Mouse (Mus musculus): ENCODE measurements around the gene Idi1. TPM values are rescaled to one million over a fixed set of nuclear protein-coding genes. Genes with fewer than 3 reads are reported as not detected.
"Not testable (repeated sequence)": the region's sequence is repeated elsewhere in the genome, so short reads cannot be mapped to it uniquely, and the experiment has no call there.

Gene Idi1
- total RNA-seq (2021) = 32.0 and 58.2 TPM in 2 replicates
- long read RNA-seq, experiment 1, transcript Idi1-201 (5 exons, 3,027 nt) = major isoform, 43 of 52 reads
- long read RNA-seq, experiment 1, partial matches to known transcripts = 3 of 52 reads
- long read RNA-seq, experiment 1, other reads (novel, unspliced or antisense) = 4 of 52 reads
- long read RNA-seq, experiment 2, transcript Idi1-201 (5 exons, 3,027 nt) = major isoform, 32 of 36 reads
- long read RNA-seq, experiment 2, partial matches to known transcripts = 3 of 36 reads
- long read RNA-seq, experiment 2, other reads (novel, unspliced or antisense) = 1 of 36 reads

DNA sequence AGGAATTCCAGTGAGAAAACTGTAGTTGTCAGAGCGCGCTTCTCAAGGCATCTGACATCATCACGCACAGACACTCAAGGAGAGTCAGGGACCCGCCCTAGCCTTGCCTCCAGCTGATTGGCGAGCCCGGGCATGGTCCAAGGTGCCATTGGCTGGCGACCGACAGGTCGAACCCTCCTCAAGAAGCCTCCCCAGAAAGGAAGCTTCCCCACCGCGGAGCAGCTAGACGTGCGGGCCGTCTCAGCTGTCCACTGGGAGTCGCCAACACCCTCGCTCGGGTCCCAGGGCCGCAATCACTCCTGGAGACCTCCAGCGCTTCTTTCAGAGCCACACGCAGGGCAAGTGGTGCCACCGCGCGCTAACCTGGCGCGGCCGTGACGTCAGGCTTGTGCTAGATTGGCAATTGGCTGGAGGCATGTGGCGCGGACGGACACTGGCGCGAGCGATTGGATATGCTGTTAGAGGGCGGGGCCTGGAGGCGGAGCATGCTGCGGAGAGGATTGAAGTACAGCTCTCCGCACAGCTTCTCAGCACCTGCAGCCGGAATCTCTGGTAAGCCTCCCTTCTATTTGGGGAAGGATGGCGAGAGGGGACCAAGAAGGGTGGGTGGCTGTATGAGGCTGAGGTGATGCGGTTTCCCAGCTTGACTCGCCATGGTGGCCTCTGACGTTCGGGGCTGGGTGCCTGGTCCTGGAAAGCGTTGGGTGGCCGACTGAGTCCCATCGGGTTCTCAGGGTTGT, at the start of gene Idi1:
Gene Idi1 (plus strand): TSS at position 57 of the 740 bp plus-strand sequence.
- peak; percentile 97 for DNase-seq

DNA sequence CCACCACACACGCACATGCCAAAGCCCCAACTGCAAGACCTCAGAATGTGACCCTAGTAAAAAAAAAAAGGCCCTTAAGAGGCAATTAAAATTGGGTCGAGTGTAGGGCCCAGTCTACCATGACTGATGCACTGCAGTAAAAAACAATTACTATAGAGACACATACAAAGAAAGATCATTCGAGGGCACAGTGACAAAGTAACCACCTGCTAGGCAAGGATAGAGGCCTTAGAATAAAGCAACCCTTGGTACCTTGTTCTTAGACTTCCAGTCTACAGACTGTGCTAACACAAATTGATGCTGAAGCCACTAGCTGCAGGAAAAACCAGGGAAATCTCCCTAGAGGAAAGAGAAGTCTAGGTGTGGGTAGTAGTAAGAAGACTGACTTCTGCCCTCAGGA, 46.9 kb upstream of the Idi1 start:
- no peak for DNase-seq

DNA sequence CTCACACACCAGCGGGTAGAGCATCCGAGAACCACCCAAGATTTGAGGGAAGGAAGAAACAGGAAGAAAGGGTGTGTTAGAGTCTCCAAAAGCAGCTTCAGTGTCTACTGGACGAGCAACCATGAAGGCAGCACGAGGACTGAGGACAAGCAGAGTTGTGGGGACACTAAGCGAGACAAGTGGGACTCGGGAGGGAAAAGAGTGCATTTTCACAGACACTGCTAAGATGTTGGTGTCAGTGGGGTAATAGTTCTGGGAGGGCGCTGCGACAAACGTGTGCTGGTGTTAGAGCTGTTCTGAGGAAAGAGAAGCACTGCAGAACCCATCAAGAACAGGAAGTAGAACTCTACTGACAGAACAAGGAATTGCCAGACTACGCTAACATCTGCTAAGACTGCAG, 46.2 kb upstream of the Idi1 start:
- DNase-seq = no peak

DNA sequence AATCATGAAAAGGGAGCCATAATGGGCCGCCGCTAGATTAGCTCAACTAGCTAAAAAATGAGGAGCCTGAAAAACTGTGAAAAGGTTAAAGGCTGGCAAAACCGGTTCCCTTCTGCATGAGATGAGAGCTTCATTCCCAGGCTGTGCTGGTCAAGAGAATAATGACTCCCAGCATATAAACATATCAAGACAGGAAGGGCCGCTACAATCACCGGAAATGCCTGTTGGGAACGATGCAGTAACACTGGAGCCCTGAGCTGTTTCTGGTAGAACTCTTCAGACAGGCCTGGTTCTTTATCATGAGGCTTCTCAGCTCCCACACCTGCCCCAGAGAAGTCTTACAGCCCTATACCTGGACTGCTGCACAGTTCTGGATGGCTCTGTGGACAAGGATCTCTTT, 45.4 kb upstream of the Idi1 start:
- DNase-seq = peak; percentile 45

DNA sequence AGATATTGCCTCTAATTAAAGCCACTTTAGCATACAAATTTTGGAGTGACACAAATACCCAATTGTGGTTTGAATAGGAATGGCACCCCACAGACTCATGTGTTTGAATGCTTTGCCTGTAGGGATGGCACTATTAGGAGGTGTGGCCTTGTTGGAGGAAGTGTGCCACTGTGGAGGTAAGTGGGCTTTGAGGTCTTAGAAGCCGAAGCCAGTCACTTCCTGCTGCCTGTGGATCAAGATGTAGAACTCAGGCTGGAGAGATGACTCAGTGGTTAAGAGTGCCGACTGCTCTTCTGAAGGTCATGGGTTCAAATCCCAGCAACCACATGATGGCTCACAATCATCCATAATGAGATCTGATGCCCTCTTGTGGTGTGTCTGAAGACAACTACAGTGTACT, 44.4 kb upstream of the Idi1 start:
- DNase-seq = no peak

DNA sequence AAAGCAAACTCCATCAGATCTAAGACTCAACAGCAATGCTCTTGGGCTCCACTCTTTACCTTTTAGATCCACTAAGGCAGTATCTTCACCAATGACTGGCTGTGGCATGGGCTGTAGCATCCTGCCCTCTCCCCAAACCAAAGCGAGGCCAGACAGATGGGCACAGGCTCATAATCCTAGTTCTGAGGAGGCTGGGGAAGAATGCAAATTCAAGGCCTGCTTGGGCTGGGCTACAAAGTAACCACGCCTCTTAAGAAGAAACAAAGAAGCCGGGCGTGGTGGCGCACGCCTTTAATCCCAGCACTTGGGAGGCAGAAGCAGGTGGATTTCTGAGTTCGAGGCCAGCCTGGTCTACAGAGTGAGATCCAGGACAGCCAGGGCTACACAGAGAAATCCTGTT, 43.5 kb upstream of the Idi1 start:
- not testable (repeated sequence) for DNase-seq

DNA sequence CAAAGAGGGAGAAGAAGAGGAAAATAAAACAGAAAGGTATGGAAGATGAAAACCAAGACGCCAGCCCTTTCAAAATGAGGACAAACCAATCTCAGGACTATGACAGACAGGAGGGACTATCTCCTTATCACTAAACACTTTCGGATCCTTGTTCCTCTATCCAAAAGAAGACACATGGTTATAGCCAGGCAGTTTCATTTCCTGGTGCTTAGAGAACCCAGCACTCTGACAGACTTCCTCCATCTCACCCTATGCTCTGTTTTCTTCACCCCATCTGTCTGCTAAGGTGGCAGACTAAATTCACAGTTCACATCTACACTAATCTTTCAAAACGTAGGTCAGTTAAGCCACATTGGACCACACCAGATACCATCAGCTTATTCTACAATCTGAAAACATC, 43.0 kb upstream of the Idi1 start:
- no peak for DNase-seq

DNA sequence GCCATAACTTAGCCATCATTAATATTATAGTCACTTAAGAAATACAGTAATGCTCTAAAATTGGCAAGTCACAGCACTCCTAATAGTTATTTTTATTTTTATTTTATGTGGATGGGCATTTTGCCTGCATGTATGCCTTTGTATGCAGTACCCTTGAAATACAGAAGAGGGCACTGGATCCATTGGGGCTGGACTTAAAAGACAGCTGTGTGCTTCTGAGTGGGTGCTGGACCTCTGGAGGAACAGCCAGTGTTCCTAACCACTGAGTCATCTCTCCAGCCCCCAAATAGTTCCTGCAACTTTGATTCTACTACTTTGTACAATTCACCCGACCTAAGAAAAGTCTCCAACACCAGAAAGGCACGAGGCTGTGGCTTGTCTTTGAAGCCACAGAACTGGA, 37.6 kb upstream of the Idi1 start:
- peak; percentile 56 for DNase-seq

DNA sequence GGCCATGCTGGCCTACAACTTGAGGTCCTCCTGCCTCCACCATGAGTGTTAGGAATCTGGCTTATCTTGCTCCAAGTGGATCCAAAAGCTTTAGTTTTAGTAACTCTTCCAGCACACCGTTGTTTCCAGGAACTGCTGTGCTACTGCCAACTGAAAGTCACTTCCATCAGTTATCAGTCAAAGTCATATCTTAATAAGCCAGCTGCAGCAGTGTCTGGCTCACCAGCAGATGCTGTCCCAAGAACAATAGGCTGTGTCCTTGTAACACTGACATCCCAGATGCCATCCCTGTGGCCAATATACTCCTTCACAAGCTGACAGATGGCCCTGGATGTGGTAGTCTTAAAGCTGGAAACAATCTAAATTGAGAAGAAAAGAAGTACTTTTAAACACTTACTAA, 36.0 kb upstream of the Idi1 start:
- no peak for DNase-seq

DNA sequence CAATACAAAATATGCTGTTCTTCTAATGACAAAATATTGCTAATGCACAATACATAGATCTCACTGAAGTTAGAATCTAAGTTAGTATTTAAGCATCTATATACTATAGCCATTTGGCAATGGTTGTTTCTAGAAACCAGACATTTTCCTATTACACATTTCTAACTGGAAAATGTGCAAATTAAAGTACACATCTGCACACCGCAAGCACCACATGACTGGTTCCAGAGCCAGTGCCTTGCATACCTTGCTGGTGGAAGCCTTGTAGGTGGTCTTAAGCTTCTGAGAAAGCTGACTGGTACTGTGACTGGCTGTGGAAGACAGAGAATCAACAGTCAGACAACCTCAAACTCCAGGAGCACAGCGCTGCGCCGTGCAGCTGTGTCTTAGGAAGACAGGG, 31.9 kb upstream of the Idi1 start:
- DNase-seq = no peak

DNA sequence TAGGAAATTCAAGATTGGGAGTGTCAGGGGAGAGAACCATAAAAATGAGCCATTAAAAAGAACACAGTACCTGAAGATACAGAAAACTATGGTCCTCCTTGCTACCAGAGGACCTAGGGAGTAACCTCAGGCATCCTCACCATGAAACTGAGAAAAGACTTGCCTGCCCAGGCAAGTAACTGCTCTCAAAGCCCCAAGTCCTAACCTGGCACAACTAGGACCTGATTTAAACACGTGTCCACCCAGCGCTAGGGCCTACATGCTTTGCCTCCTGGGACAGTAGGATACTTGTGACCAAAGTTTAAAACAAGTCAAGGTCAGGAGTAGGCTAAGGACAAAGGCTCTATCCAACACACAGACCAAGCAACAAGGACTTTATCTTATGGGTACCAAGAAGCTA, 30.5 kb upstream of the Idi1 start:
- no peak for DNase-seq

DNA sequence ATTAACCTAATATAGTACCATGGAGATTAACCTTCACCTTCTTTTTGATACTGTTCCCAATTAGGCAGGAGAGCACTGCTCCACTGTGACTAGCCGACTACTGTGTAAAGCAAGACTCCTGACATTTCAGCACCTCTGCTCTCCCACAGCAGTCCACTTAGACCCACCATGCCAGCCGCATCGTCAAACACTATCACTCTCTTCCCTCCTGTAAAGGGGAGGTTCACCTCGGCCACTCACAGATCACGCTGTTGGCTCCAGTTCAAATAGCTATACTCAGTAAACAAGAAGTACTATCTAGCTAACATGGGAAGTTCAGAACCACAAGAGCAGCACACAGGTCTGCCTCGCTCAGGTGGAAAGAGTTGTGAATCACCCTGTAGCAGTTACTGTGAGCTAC, 26.8 kb upstream of the Idi1 start:
- DNase-seq = no peak

DNA sequence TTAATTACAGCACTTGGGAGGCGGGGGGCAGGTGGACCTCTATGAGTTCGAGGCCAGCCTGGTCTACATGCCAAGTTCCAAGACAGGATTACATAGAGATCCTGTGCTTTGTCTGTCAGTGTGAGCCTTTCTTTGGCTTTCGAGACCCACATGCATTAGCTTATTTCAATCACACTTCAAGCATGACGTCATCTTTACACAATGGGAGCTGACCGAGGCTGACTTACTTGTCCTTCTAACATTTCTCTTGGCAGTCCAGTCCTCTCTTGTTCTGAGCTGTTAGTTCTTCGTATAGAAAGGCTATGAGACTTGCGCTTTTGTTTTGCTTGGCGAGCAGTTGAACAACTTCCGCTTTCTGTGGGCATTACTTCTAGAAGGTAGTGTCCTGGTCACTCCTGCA, 24.4 kb upstream of the Idi1 start:
- no peak for DNase-seq

DNA sequence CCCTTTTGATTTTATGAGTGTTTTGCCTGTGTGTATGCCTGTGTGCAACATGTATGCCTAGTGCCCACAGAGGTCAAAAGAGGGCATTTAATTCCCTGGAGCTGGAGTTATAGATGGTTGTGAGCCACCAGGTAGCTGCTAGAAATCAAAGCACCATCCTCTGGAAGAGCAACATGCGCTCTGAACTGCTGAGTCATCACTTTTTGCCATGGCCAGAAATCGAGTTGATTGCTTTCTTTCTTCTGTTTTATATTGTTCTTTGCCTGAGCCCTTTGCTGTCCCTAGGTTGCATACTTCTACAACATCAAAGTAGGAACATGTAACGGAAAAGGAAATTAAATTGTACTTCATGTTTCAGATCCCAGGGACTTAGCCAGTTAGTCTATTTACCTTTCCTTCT, 20.3 kb upstream of the Idi1 start:
- no peak for DNase-seq

DNA sequence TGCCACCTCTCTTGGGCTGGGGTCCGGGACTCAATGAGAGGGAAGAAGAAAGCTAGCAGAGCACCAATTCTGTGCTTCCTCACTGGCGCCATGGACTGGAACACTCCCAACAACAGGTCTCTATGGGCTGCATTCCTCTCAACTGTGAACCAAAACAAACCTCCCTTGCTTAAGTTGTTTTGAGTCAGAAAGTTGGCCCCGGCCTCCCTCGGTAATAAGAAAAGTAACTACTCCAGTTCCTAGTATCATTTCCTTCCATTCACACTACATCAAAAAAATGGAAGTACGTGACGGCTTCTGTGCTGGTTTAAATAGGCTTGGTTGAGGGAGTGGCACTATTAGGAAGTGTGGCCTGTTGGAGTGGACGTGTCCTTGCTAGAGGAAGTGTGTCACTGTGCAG, 18.7 kb upstream of the Idi1 start:
- DNase-seq = peak; percentile 38

DNA sequence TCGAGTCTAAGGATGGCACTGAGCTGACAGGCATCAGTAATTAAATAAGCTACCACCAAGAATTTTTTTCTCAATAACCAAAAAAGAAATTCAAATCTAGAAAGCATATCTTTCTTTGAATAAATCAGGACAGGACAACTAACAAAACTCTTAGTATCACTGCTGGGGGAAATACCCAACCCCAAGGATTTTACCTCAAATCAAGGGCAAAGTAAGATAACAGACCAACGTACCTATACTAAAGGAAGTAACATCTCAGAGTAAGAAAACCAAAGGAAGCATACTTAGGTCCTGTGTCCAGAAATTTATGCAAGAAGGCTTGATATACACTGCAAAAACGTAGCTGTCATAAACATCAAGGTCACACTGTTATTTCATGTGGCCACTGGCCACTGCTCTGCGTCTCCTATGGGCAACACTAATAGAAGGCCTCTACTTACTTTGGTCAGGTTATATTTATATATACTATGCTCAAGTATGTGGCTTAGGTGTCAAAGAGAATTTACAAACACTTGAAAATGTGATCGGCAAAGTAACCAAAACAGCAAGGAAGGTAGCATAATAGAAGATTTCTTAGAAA, 15.6 kb upstream of the Idi1 start:
- no peak for DNase-seq

DNA sequence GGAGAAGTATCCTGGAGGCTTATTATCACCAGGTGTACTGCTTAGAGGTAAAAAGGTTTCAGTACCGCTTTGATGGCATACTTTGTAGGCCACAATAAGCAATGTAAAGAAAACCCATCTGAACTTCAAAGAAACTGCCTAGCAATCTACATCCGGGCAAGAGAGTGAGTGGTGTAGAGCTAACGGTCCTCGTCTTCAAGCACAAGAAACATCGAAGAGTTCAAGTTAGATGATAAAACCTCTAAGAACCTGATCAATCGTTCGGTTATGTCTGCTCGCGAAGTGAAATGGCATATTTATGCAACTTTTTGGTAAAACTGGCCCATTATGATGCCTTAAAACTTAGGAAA, 15.2 kb upstream of the Idi1 start:
- no peak for DNase-seq

DNA sequence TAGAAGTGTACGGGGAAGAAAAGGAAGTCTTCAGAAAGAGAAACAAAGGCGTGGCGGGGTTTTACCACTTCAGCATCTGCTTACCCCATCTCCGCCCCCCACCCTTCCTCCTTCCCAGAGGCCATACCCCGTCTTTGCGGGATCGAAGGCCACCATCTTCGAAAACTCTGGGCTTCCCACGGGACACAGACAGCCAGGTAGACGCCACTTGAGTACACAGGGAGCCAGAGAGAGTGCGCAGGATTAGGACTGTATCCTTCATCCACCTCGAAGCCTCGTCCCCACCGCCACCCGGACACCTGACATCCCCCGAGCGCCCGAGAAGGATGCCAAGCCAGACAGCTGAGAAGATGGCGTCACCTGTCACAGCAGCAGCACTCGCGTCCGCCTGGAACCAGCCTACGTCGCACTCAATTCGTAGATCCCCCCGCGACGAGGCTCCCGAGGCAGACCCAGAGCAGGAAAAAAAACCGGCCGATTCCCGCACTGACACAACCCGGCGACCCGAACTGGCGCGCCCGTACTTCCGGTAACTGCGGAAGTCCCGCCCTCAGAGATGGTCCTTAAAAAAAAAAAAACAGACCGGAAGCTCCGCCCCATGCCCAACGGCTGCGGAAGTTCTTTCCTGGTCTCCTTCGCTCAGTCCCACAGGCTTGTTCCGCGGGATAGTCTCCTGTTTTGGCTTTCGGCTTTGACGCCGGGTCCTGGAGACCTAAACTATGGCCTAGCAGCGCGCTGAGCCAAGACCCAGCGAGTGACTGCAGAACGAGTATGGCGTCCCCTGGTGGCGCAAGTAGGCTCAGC, 14.6 kb upstream of the Idi1 start:
- peak; percentile 92 for DNase-seq

DNA sequence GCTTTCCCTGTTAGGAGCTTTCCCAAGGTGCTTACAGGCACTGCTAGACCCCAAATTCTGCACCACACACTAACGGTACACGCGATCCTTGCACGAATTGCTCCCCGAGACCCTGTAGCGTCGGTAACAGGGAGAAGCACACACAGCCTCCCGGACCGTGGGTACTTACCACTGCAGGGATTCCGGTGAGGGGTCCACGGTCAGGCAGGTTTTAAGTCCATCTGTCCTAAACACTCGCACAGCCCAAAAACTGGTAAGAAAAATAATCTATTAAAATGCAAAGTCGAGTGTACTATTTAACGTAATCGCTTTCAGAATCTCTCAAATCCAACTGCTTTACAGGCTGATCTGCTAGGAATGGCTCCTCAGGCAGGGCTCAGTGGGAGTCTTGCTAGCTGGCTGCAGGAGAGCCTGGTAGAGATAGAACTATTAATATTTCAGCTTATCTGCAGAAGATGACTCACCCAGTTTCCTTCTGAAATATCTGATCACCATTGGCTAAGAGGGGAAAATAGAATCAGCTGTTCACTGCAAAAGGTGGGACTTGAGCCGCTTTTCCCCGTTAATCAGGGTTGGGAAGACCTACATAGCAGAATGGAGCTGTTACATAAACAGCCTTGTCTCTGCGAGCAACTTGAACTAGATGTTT, 13.9 kb upstream of the Idi1 start, which contains the start of gene Wdr37:
Gene Wdr37 (minus strand): TSS at position 596 of the 649 bp plus-strand sequence.
- peak; percentile 68 for DNase-seq

DNA sequence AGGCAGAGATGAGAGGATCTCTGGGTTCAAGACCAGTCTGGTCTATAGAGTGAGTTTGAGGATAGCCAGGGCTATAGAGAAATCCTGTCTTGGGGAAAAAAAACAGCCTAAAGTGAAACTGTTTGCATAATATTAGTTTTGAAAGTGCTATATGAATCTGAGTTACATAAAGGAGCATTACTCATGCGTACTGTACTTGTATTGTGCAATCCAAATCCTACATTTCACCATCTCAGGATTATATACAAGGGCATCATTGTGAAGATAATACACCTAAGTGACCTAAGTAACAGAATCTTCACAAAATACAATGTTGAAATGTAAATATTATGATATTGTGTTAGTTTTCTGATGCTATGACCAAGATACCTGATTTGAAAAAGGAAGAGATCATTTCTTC, 11.5 kb upstream of the Idi1 start:
- no peak for DNase-seq

DNA sequence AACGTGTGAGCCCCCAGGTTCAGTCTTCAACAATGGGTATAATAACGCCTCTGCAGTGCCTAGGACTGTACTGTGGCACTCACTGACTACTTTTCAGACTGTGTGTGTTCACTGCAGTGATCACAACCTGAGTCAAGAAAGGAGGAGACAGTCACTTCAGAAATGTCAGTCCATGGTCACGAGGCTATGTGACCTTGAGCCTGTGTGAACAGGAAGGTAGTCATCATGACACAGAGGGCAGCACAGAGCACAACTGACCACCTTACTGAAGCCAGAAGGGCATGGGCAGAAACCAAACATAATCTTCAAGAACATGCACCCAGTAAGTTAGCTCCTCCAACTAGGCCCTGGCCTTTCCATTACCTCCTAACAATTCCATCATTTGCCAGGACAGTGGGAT, 3.7 kb upstream of the Idi1 start:
- DNase-seq = peak; percentile 51

DNA sequence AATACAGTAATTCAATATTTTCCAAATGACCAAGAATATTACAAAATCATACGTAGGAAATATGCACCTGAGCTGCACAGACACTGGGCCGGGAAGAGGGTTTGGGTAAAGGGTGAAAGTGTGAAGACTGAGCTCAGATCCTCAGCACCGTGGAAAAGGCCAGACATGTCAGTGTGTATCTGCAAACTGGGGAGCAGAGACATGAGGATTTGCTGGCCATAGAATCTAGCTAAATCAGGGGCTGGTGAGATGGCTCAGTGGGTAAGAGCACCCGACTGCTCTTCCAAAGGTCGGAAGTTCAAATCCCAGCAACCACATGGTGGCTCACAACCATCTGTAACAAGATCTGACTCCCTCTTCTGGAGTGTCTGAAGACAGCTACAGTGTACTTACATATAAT, 1.4 kb upstream of the Idi1 start:
- DNase-seq = not testable (repeated sequence)

All from adrenal gland, postnatal 14 days (tissue).